Mouse (Mus musculus): ENCODE measurements around the gene Exoc2.

DNA sequence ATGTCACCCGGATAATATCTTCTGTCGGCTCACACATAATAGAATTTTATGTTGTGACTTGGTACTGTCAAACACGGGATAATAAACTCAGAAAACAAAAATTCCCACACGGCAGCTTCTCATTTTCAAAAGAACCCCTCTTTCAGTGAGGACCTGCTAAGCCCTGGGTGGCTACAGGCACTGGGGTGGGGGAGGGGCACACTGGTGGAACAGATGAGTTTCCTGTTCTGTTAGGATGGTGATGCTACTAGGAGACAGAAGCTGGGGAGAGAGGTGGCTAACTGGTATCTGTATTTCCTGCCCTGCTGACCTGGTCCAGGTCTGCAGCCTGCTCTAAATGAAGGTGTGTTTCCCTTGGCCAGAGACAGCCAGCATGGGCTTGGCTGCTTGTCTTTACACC lies 172.0 kb downstream of the Exoc2 start:
- TF ChIP-seq GATA1 (IDR thresholded peaks at IDR 0.05; ENCODE audit: low read length): no peak
- TF ChIP-seq TAL1 (IDR thresholded peaks at IDR 0.05; ENCODE audit: low read length): no peak

All from erythroblast, embryonic 14.5 days (primary cell).